Mouse (Mus musculus) lung, postnatal 0 days (tissue): ENCODE measurements at regions not wholly inside any gene's neighbourhood (a gene's known extent, or its start where the extent isn't known, plus 50 kb on each side); places are given as distances from the start of the nearest gene placed in this dataset.

Experiments
- CTCF ChIP-seq: IDR thresholded peaks from 2 replicates; pipeline ENCODE4 v1.5.1; 2016; ENCODE audit warnings: antibody characterized with exemption, mild to moderate bottlenecking
- EP300 ChIP-seq: IDR thresholded peaks from 2 replicates; pipeline ENCODE4 v1.6.1; 2016; ENCODE audit warnings: antibody characterized with exemption, mild to moderate bottlenecking, control low read depth

GRCm38 (mm10) chr5:46005631-46006030 lies 148.2 kb upstream of the Lcorl start:
- TF ChIP-seq CTCF: no peak
- TF ChIP-seq EP300: no peak
